Mouse (Mus musculus): ENCODE data around the gene Frem2.

The Frem2 gene

DNA sequence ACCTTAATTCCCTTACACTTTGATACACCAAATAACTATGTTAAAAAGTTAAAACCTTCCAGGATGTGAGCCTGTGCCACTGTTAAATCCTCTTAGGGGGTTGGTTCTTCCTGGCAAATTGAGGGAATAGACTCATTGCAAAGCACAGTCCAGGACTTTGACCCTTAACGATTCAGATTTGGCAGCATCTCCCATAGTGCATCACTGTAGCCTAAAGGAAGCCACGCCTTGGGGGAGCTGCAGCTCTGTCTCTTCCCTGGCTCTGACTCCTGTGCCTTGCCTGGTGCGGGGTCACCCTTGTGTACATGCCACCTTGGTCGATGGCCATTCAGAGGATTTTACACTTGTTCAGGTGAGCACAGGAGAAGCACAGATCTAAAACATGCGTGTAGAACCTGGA lies 187.5 kb downstream of the Frem2 start:
- no peak for DNase-seq (ENCODE audit: low read depth, low spot score)

DNA sequence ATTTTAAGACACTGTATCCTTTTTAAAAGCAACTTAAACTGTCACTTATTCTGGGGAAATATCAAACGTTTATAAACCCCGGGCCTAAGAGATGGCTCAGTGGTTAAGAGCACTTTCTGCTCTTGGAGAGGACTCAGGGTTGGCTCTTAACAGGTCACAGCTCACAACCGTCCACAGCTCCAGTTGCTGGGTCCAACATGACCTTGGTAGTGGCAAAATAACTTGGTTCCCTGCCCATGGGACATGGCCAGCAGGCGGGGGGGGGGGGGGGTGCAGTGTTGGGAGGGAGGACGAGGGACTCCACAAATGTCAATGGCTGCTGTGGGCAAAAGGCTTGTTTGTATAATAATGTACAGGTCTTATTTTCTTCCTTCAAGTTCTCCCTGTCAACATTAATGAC lies 189.8 kb downstream of the Frem2 start:
- DNase-seq (ENCODE audit: low read depth, low spot score), result no peak

DNA sequence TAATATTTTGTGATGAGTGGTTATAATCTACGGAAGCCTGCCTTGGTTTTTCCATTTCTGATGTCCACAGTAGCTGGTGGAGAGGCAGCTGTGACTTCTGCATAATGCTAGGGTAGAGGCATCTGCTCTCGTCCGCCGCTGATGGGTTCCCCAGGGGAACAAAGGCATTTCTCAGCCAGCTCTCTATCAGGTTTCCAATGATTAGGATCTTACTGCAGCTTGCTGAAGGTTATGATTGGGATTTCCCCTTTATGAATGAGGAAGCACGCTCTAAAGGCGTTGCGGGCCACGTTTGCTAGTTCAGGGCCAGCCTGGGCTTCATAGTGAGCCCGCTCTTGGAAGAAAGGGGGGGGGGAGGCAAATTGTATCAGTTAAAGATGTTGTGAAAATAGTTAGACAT lies 190.7 kb downstream of the Frem2 start:
- DNase-seq (ENCODE audit: low read depth, low spot score), result no peak

DNA sequence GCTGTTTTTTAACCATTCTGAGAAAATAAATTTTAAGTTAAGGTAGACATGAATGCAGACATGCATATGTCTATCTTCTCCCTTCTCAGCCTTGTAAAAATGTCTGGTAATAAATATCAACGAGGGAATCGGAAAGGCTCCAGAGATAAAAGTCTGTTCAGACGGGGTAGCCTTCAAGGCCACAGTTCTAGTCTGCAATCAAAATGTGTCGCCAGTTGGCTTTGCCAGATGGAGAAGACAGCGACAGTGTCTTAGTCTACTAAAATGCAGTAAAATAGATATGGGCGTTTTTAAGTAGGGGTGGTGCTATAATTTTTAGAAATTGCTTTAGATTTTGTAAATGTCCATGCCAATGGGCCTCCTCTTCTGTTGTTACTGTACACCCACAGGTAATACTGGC lies 191.8 kb downstream of the Frem2 start:
- DNase-seq (ENCODE audit: low read depth, low spot score), result no peak

DNA sequence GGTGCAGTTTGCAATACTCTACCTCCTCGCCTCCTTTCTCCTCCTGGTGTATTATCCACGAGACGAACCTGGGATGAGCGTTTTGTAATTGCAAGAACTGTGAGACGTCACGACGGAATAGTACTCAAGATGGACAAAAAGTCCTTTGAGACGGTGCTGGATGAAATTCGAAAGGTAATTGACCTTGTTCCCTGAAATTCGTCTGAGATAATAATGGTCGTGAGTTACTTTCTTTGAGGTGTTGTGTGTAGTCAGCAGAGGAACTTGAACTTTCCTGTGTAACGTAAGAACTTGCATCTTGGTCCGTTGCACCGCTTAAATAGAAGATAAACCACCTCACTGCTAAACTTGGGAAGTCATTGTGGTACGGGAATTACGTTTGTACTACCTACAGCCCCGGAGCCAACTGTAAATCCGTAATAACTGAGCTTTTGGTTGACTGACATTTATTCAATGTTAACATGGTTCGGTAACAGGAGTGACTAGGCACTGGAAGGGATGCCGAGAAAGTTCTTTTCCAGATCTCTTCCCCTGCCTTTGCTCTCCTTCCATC lies 192.9 kb downstream of the Frem2 start:
- no peak for DNase-seq (ENCODE audit: low read depth, low spot score)
